Mouse (Mus musculus) hindbrain, embryonic 10.5 days (tissue): ENCODE measurements around the gene Samd14. TPM values are rescaled to one million over a fixed set of nuclear protein-coding genes. Genes with fewer than 3 reads are reported as not detected.

Experiments used
- polyA plus RNA-seq: library from polyadenylated mRNA; unstranded; fragments of >200 nt; fragmentation: Nextera tagmentation; extraction: Ambion mirVana; gene quantifications from 2 replicates; pipeline ENCODE4 v1.2.1, GENCODE M21; 2016

Samd14 gene
- polyA plus RNA-seq, 1 experiment from 2014 or later, result 71.5 TPM

Other genes with a start within 250 kb of the Samd14 start
- not detected in 2 replicates for gene Tmem92, start 227.2 kb upstream of the Samd14 start, polyA plus RNA-seq
- gene Col1a1, start 73.7 kb upstream of the Samd14 start, polyA plus RNA-seq, result 98.1 and 193 TPM in 2 replicates
- not detected in 2 replicates for gene Hils1, start 42.3 kb upstream of the Samd14 start, polyA plus RNA-seq
- 0.10 TPM in 1 of 2 replicates, not detected in the other for gene Sgca, start 33.6 kb upstream of the Samd14 start, polyA plus RNA-seq
- 10.4 and 11.8 TPM in 2 replicates for gene Ppp1r9b, start 18.8 kb upstream of the Samd14 start, polyA plus RNA-seq
- gene Pdk2, start 31.5 kb downstream of the Samd14 start, polyA plus RNA-seq, result 10.7 and 15.2 TPM in 2 replicates
- 5.7 and 6.7 TPM in 2 replicates for gene Itga3, start 66.9 kb downstream of the Samd14 start, polyA plus RNA-seq
- gene Dlx3, start 110.2 kb downstream of the Samd14 start, polyA plus RNA-seq, result 3.2 and 6.5 TPM in 2 replicates
- 0.25 and 0.31 TPM in 2 replicates for gene Dlx4, start 136.4 kb downstream of the Samd14 start, polyA plus RNA-seq